Mouse (Mus musculus) left cerebral cortex, postnatal 14 days (tissue): ENCODE measurements at regions not wholly inside any gene's neighbourhood (a gene's known extent, or its start where the extent isn't known, plus 50 kb on each side); places are given as distances from the start of the nearest gene placed in this dataset.

ENCODE experiments used
- DNase-seq, 2 experiments: peaks; one replicate each; pipeline ENCODE4 v3.0.0; 2021 to 2022; ENCODE audit warnings: low spot score in 2 of 2, mixed read lengths in 1 of 2
- intact Hi-C: fragments of 180-260 bp; cut with DNase I; formaldehyde crosslinking; loops from one replicate; pipeline ENCODE4 v1.15.1; 2025

DNA sequence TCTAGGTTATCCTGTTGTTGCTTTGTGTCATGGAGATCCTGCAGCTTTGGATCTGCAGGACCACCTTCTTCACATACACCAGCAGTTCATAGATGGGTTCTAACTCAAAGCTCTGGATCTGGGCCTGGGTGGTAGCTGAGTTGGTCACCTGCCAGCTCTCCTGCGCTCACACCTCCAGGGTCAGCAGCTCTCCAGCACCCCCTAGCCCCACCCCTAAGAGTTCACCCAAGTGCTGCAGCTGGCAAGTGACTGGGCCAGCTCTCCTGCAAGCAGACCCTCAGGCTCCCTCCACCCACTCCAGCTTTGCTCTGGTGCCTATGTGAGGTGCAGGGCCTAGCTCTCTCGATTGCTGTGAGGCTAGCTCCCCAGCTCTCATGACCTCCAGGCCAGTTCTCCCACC, 198.6 kb upstream of the Fggy start:
- DNase-seq: no peak
- intact Hi-C loops: no loop called here

GRCm38 (mm10) chr4:95360336-95360967, 196.9 kb upstream of the Fggy start:
- intact Hi-C loops: no loop called here
- DNase-seq: no peak

- no peak for DNase-seq
- intact Hi-C loops: no loop called here
Measured at GRCm38 (mm10) chr4:95364376-95365082, 192.8 kb upstream of the Fggy start.

DNA sequence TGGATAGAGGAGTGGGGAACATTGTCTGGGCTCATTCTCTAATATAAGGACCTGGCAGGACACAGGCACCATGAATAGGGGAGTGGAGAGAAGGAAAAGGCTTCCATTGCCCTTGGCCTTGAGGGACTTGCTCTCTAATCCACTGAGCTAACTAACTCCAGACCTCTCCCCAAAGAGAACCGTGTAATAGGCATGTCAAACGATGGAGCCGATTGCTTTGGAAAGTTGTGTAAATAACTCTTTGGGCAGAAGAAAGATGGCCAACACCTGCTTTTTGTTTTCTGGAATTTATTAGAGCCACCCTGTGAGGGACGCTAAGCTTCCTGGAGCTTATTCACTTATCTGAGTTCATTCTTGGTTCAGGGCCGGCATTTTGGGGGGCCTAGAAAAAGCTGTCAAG, 180.9 kb upstream of the Fggy start:
- intact Hi-C loops: no loop called here
- DNase-seq: no peak

DNA sequence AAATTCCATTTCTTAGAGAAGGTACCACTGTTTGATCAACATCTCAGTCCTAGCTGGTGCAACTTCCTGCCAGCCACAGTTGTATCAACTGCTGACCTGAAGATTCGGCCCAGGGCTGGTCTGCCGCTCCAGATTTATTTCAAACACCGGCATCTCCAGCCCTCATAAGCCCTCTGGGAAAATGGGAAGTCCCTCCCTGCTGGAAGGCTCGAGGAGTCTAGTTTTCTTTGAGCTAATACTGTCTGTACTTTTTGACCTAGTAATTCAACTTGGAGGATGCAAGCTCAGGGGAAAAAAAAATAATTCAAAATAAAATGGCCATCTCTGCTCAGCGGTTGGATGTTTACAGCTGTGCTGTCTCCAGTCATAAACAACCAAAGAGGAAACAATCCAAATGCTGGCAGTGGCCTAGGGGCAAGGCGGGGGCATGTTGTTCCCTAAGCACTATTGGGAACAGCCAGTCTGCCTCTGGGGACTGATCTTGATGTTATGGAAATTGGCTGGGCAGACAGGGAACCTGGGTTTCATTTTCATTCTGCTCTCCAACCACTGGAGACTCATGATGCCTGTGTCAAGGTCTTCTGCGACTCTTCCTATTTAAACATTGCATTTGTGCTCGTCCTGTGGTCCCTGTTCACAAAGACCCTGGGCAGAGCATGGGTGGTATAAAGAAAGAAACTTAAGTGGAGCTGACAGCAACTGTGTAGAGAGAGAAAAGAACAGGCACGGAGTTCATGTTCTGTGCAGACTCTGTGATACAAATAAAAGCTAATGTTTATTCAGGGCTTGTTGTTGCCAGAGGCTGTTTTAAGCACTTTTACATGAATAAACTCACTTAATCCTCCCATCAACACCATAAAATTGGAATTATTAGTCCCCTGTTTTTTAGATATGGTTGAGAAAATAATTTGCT, 179.8 kb upstream of the Fggy start:
- intact Hi-C loops: no loop called here
- DNase-seq: no peak

DNA sequence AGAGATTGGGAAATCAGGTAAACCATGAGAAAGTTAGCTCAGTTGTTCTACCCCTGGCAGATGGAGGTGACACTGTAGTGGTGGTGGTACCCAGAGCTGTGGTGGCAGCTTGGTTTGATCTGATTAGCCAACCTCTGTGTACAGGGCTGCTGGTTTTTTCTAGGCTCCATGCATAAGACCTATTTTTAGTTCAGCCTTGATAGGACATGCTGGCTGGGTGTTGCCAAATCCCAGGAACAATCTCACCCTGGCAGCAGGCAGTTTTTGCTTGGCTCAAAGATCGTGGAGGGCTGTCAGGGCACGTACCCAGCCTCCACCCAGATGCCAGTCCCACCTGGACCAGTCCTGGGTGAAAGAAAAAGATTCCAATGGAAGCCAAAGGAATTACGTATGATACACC, 178.7 kb upstream of the Fggy start:
- DNase-seq: no peak

GRCm38 (mm10) chr4:95383216-95383892, 174.0 kb upstream of the Fggy start:
- intact Hi-C loops: no loop called here

More for the DNA sequence above, 178.7 kb upstream of the Fggy start:
- intact Hi-C loops: no loop called here

DNA sequence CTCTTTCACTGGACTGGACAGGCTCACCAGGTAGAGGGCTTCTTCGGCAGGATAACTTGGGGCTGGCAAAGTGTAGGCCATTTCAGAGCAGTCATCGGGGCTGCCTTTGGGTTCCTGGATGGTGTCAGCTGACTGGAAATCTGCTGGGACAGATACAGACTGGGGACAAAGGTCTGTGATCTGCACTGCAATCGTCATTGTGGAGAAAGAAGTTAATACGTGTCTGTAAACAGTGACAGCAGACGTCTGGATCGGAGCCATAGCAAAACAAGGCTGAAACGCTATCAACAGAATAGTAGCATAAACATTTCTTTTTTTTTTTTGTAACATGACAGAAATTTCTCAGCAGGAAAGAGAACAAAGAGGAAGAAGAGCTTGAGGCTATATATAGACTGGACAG, 171.8 kb upstream of the Fggy start:
- intact Hi-C loops: no loop called here

More at GRCm38 (mm10) chr4:95383216-95383892, 174.0 kb upstream of the Fggy start:
- no peak for DNase-seq

DNA sequence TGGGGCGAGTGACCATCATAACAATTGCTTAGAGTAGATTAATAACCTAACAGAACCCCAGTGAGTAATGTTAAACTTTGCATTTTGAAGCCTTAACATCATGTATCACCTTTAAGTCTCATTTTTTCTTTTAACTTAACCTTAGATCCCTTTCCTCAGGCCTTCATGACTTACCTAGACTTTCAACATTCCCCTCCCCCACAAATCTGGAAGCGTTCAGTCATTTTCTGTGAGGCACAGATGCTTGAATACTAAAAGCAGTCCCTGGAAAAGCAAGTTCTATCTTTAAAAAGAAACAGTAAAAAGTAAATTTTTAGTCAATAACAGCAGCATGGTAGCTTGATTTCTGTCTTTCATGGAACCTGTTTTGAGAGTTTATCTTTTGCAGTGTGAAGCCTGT, 171.3 kb upstream of the Fggy start:
- intact Hi-C loops: no loop called here

More for the DNA sequence above, 171.8 kb upstream of the Fggy start:
- DNase-seq: no peak

GRCm38 (mm10) chr4:95388556-95388955, 168.8 kb upstream of the Fggy start:
- DNase-seq: no peak
- intact Hi-C loops: no loop called here

More for the DNA sequence above, 171.3 kb upstream of the Fggy start:
- DNase-seq: no peak

DNA sequence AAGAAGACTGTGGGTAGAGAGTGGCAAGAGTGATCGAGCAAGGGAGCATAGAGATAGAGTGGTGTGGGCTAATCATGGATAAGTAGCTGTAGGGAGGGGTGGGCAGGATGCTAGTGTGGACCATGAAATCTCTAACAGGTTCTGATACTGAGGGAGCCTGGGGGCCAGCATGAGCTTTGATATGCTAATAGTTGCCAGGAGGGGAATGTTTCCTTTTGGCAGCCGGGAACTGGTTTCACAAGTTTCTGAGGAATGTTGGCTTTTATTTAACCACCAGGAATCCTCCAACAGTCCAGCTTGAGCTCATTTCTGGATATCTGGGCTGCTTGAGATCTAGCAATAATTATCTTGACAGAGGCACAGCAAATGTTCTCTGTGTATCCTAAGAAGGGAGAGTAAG, 167.7 kb upstream of the Fggy start:
- no peak for DNase-seq
- intact Hi-C loops: no loop called here

DNA sequence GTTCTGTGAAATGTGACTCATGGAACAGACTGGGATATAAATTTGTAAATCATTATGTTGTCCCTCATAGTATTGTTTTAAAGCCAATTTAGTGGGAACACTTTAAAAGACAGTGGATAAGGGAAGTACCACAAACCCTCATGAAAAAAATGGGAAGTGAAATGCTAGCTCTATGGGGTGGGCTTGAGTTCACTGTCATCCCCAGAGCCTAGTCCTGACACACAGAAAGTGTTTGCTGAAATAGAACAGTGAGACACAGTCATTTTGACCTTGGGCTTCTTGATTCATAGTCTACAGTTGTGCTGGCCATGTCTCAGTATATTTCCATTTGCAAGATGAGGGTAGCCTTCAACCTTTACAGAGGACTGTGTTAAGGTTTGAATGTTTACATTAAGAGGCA, 166.8 kb upstream of the Fggy start:
- intact Hi-C loops: no loop called here
- DNase-seq: no peak

- no peak for DNase-seq
- intact Hi-C loops: no loop called here
Measured at GRCm38 (mm10) chr4:95395746-95396145, 161.6 kb upstream of the Fggy start.

- intact Hi-C loops: no loop called here
- DNase-seq: no peak
Measured at GRCm38 (mm10) chr4:95398301-95398700, 159.0 kb upstream of the Fggy start.

DNA sequence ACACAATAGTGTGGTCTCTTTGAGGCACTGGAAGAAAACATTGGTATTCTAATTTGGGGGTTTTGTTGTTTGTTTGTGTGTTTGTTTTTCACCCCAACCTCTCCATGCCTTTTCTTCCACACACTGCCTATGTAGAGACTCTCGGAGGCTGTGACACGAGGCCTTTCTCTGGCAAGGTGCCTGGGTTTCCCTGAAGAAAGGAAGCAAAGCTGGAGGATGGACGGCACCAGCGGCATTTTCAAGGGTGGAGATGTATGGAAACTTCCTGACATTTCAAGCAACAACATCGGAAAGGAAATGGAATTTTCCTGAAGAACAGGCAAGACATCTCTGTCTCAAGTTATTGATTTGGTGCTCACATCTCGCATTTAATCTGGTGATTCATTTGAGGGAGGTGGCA, 155.0 kb upstream of the Fggy start:
- intact Hi-C loops: no loop called here
- no peak for DNase-seq

GRCm38 (mm10) chr4:95417075-95417474, 140.2 kb upstream of the Fggy start:
- intact Hi-C loops: no loop called here
- no peak for DNase-seq

GRCm38 (mm10) chr4:95426563-95426962, 130.7 kb upstream of the Fggy start:
- intact Hi-C loops: no loop called here
- DNase-seq: no peak

- no peak for DNase-seq
- intact Hi-C loops: no loop called here
Measured at GRCm38 (mm10) chr4:95434543-95434942, 122.8 kb upstream of the Fggy start.

GRCm38 (mm10) chr4:95435080-95435479, 122.2 kb upstream of the Fggy start:
- intact Hi-C loops: no loop called here
- DNase-seq: no peak

GRCm38 (mm10) chr4:95439834-95440233, 117.5 kb upstream of the Fggy start:
- DNase-seq: no peak
- intact Hi-C loops: no loop called here
